Mouse (Mus musculus): ENCODE results near the gene Ascc1. TPM values are rescaled to one million over a fixed set of nuclear protein-coding genes. Genes with fewer than 3 reads are reported as not detected.

Ascc1 gene
- total and polyA plus RNA-seq, 2 experiments = 10.8 to 12.9 TPM

DNA sequence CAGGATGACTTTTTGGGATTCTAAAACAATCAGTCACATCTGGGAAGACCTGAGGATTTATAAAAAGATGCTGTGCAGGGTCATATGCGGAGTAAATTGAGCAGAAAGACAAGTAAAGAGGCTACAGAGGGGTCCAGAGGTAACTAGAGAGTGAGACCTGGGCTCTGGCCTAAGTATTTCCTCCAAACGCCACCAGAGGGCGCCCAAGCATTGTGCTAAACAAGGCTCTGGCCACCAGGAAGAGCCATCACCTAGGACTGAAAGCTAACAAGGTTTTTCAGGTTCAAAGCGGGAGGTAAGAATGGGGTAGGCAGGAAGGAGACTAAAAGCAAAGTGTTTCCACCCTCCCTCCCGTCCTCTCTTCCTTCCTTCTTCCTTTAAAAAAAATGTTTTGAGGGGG, 145.5 kb downstream of the Ascc1 start:
- no peak overlapping the region for H3K4me3 ChIP-seq (ENCODE audit: insufficient read depth, low read depth, low read length)
- no peaks in the 10 kb centered on the region for H3K4me1 ChIP-seq (ENCODE audit: control insufficient read depth, insufficient read depth, low read length)
- H3K9ac ChIP-seq (ENCODE audit: low read depth, low read length) = no peak overlapping the region
- no peaks in the 10 kb centered on the region for H3K79me2 ChIP-seq (ENCODE audit: control insufficient read depth, insufficient read depth, low read length)
- H3K36me3 ChIP-seq (ENCODE audit: control insufficient read depth, insufficient read depth, low read length) = no peaks in the 10 kb centered on the region
- peak; percentile 39 for DNase-seq (ENCODE audit: extremely low read depth, low read depth, low spot score)
- no peaks in the 10 kb centered on the region for H3K27me3 ChIP-seq (ENCODE audit: control insufficient read depth, insufficient read depth, low read length)
- no peak overlapping the region for H3K27ac ChIP-seq (replicated peaks; ENCODE audit: insufficient read depth, low read depth, low read length)
- 5% methylated on average over 5 of the region's 5 CpGs for WGBS
- no peak for TF ChIP-seq POLR2A (IDR thresholded peaks at IDR 0.05; ENCODE audit: extremely low read depth, insufficient read depth, low read length)
- TF ChIP-seq CTCF (IDR thresholded peaks at IDR 0.05; ENCODE audit: low read depth, low read length) = peak; percentile 91

Other genes with a start within 250 kb of the Ascc1 start
- gene Dnajb12, start 123.2 kb upstream of the Ascc1 start, total RNA-seq (2014; rRNA removed) = 22.4 and 27.7 TPM in 2 replicates
- 47.0 and 56.9 TPM in 2 replicates for gene Dnajb12, start 123.2 kb upstream of the Ascc1 start, polyA plus RNA-seq (2012; rRNA removed)
- 5.2 and 8.8 TPM in 2 replicates for gene Ddit4, start 51.0 kb upstream of the Ascc1 start, total RNA-seq (2014; rRNA removed)
- 13.6 and 16.4 TPM in 2 replicates for gene Ddit4, start 51.0 kb upstream of the Ascc1 start, polyA plus RNA-seq (2012; rRNA removed)
- gene Anapc16, start 330 bp downstream of the Ascc1 start, total RNA-seq (2014; rRNA removed) = 22.8 and 28.1 TPM in 2 replicates
- 48.9 and 50.4 TPM in 2 replicates for gene Anapc16, start 330 bp downstream of the Ascc1 start, polyA plus RNA-seq (2012; rRNA removed)
- gene Spock2, start 103.4 kb downstream of the Ascc1 start, total RNA-seq (2014; rRNA removed) = 0.18 and 0.40 TPM in 2 replicates
- gene Spock2, start 103.4 kb downstream of the Ascc1 start, polyA plus RNA-seq (2012; rRNA removed) = 0.34 and 0.40 TPM in 2 replicates
- gene Chst3, start 216.5 kb downstream of the Ascc1 start, total RNA-seq (2014; rRNA removed) = 0.09 and 0.13 TPM in 2 replicates
- gene Chst3, start 216.5 kb downstream of the Ascc1 start, polyA plus RNA-seq (2012; rRNA removed) = 0.20 and 0.43 TPM in 2 replicates

Data from liver, adult 2 months (tissue).